Mouse (Mus musculus): ENCODE results near the gene Fads1.
A peak's percentile ranks its signal among the peaks of the same experiment; 100 is the strongest.

Fads1 gene

GRCm38 (mm10) chr19:10176477-10176876, 6.2 kb upstream of the Fads1 start:
- DNase-seq (ENCODE audit: low spot score in 2 of 2): no peak

GRCm38 (mm10) chr19:10176941-10177372, 5.7 kb upstream of the Fads1 start:
- DNase-seq (ENCODE audit: low spot score in 2 of 2): no peak

- DNase-seq (ENCODE audit: low spot score in 2 of 2): no peak
Observed at GRCm38 (mm10) chr19:10181225-10181624, 1.5 kb upstream of the Fads1 start.

- DNase-seq (ENCODE audit: low spot score in 2 of 2): no peak
Observed at GRCm38 (mm10) chr19:10182142-10182541, 546 bp upstream of the Fads1 start.

- DNase-seq (ENCODE audit: low spot score in 2 of 2): peak; percentile 28 to 40
Observed at GRCm38 (mm10) chr19:10183299-10183983, 753 bp downstream of the Fads1 start.

- no peak for DNase-seq (ENCODE audit: low spot score in 2 of 2)
Observed at GRCm38 (mm10) chr19:10184096-10184495, 1.4 kb downstream of the Fads1 start.

- no peak for DNase-seq (ENCODE audit: low spot score in 2 of 2)
Observed at GRCm38 (mm10) chr19:10185876-10186275, 3.2 kb downstream of the Fads1 start.

- DNase-seq (ENCODE audit: low spot score in 2 of 2): no peak
Observed at GRCm38 (mm10) chr19:10186569-10186968, 3.9 kb downstream of the Fads1 start.

GRCm38 (mm10) chr19:10188281-10188811, 5.7 kb downstream of the Fads1 start:
- no peak for DNase-seq (ENCODE audit: low spot score in 2 of 2)

GRCm38 (mm10) chr19:10189022-10189421, 6.3 kb downstream of the Fads1 start:
- DNase-seq (ENCODE audit: low spot score in 2 of 2): no peak

- DNase-seq (ENCODE audit: low spot score in 2 of 2): no peak
Observed at GRCm38 (mm10) chr19:10189940-10190339, 7.3 kb downstream of the Fads1 start.

- peak; percentile 57 to 71 for DNase-seq (ENCODE audit: low spot score in 2 of 2)
Observed at GRCm38 (mm10) chr19:10190796-10191195, 8.1 kb downstream of the Fads1 start.

GRCm38 (mm10) chr19:10191326-10191725, 8.6 kb downstream of the Fads1 start:
- DNase-seq (ENCODE audit: low spot score in 2 of 2): no peak

- DNase-seq (ENCODE audit: low spot score in 2 of 2): no peak
Observed at GRCm38 (mm10) chr19:10194337-10194736, 11.6 kb downstream of the Fads1 start.

- no peak for DNase-seq (ENCODE audit: low spot score in 2 of 2)
Observed at GRCm38 (mm10) chr19:10195252-10195651, 12.6 kb downstream of the Fads1 start.

GRCm38 (mm10) chr19:10197130-10197529, 14.4 kb downstream of the Fads1 start:
- no peak for DNase-seq (ENCODE audit: low spot score in 2 of 2)

GRCm38 (mm10) chr19:10198286-10198685, 15.6 kb downstream of the Fads1 start:
- no peak for DNase-seq (ENCODE audit: low spot score in 2 of 2)

GRCm38 (mm10) chr19:10198723-10199122, 16.0 kb downstream of the Fads1 start:
- DNase-seq (ENCODE audit: low spot score in 2 of 2): peak; percentile 45 to 80

- DNase-seq (ENCODE audit: low spot score in 2 of 2): peak in 1 of 2 experiments; percentile 19
Observed at GRCm38 (mm10) chr19:10203146-10203847, 20.6 kb downstream of the Fads1 start.

GRCm38 (mm10) chr19:10203848-10204615, 21.3 kb downstream of the Fads1 start, which contains the start of the genes Tmem258 and Fen1:
TSS of gene Tmem258 (plus strand) at chr19:10204014.
TSS of gene Fen1 (minus strand) at chr19:10204169.
- peak; percentile 83 to 88 for DNase-seq (ENCODE audit: low spot score in 2 of 2)

GRCm38 (mm10) chr19:10204616-10205001, 21.9 kb downstream of the Fads1 start:
- DNase-seq (ENCODE audit: low spot score in 2 of 2): peak in 1 of 2 experiments; percentile 21

GRCm38 (mm10) chr19:10205051-10205450, 22.4 kb downstream of the Fads1 start:
- no peak for DNase-seq (ENCODE audit: low spot score in 2 of 2)

Measured in spleen, postnatal 14 days (tissue).